Mouse (Mus musculus) heart, adult 2 months (tissue): Measurements from ENCODE around the gene 9330161L09Rik. TPM values are rescaled to one million over a fixed set of nuclear protein-coding genes. Genes with fewer than 3 reads are reported as not detected.
A peak's percentile ranks its signal among the peaks of the same experiment; 100 is the strongest.
"Not testable (repeated sequence)": the region's sequence is repeated elsewhere in the genome, so short reads cannot be mapped to it uniquely, and the experiment has no call there.

Experiments
- DNase-seq, 2 experiments: peaks; one replicate each; pipeline ENCODE4 v3.0.0; 2021
- H3K27ac ChIP-seq: fragments of 200-600 bp; 2 replicates; pipeline ENCODE4 v1.8.1; 2022
- H3K27me3 ChIP-seq: fragments of 200-500 bp; 2 replicates; pipeline ENCODE4 v1.6.1; 2012; ENCODE audit warnings: mild to moderate bottlenecking, low read length, inconsistent platforms, mixed read lengths; ENCODE audit not compliant: control insufficient read depth, insufficient read depth
- H3K36me3 ChIP-seq: fragments of 200-500 bp; 2 replicates; pipeline ENCODE4 v1.6.1; 2012; ENCODE audit warnings: low read length, inconsistent platforms; ENCODE audit not compliant: control insufficient read depth, insufficient read depth
- H3K4me1 ChIP-seq: fragments of 200-500 bp; 2 replicates; pipeline ENCODE4 v1.6.1; 2011; ENCODE audit warnings: low read length; ENCODE audit not compliant: control insufficient read depth, insufficient read depth
- H3K4me3 ChIP-seq: fragments of 200-600 bp; 2 replicates; pipeline ENCODE4 v1.8.1; 2022
- H3K79me2 ChIP-seq: fragments of 200-500 bp; replicated peaks from 2 replicates; pipeline ENCODE4 v1.6.1; 2012; ENCODE audit warnings: mild to moderate bottlenecking, inconsistent platforms, low read length, moderate library complexity, mixed read lengths; ENCODE audit not compliant: control insufficient read depth, insufficient read depth
- H3K9ac ChIP-seq: fragments of 200-500 bp; 2 replicates; pipeline ENCODE4 v1.6.1; 2012; ENCODE audit warnings: low read depth, mild to moderate bottlenecking, control low read depth, inconsistent platforms, low read length, mixed read lengths
- CTCF ChIP-seq: fragments of 200-600 bp; IDR thresholded peaks from 2 replicates; pipeline ENCODE4 v1.8.1; 2022; ENCODE audit warnings: antibody characterized with exemption, mild to moderate bottlenecking, moderate library complexity
- EP300 ChIP-seq: fragments of 200-500 bp; IDR thresholded peaks from 2 replicates; pipeline ENCODE4 v1.6.1; 2011; ENCODE audit warnings: low read depth, low read length, control low read depth; ENCODE audit not compliant: insufficient read depth
- POLR2A ChIP-seq: fragments of 200-500 bp; IDR thresholded peaks from 2 replicates; pipeline ENCODE4 v1.6.1; 2011; ENCODE audit warnings: mild to moderate bottlenecking, low read depth, low read length, control low read depth; ENCODE audit not compliant: insufficient read depth
- WGBS: fragments of 180-500 bp; shearing (Covaris S2); methylation state at CpG from one replicate; pipeline ENCODE4 v1.1.7; 2018; 5-methylcytosine and 5-hydroxymethylcytosine counted together
- intact Hi-C: fragments of 180-260 bp; cut with DNase I; formaldehyde crosslinking; loops from one replicate; pipeline ENCODE4 v1.15.1; 2025
- long read RNA-seq: library from polyadenylated mRNA; stranded (forward); transcript quantifications from one replicate; pipeline ENCODE4 v2.0.0, GENCODE M21; 2021
- polyA plus RNA-seq: library from polyadenylated mRNA; depleted of rRNA; stranded (reverse); fragments of >200 nt; gene quantifications from 2 replicates; pipeline ENCODE4 v1.2.3, GENCODE M21; 2012; rRNA removed
- total RNA-seq, 2 experiments: library from RNA; stranded (reverse); gene quantifications; 2 replicates each; pipeline ENCODE4 v1.2.3; 2021

The 9330161L09Rik gene
- total RNA-seq: 1 to 10 TPM; 1.4 to 1.6 TPM
- 0.61 and 1.00 TPM in 2 replicates for polyA plus RNA-seq
- long read RNA-seq: 0 reads

DNA sequence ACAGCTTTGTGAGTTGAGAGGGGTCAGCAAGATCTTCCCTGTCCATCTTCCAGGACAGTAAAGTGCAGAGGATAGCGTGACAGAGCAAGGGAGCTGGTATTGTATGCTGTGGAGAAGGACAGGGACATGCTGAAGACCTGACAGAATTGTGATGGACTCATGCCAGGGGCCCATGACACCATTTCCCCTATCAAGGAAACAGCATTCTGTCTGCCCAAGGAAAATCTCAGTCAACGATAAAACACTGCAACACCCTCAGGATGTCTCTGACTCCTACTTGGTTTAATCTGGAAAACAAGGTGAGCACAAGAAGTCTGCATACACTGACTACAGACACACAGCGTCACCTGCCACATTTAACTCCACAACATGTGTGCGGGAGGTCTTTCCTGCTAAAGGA, at the start of gene 9330161L09Rik:
Gene 9330161L09Rik (minus strand): TSS at position 101 of the 400 bp plus-strand sequence.
- Histone ChIP-seq H3K36me3 (no peaks in the 10 kb centered on the region), H3K4me3 (no peak within 1 kb of the TSS), H3K79me2 (no peaks in the 10 kb centered on the region), H3K27me3 (no peaks in the 10 kb centered on the region), H3K9ac (no peak within 1 kb of the TSS), H3K27ac (no peak within 1 kb of the TSS), H3K4me1 (no peaks in the 10 kb centered on the region)
- intact Hi-C loops: no loop called here
- no peak for DNase-seq
- WGBS: 70% methylated on average over 4 of the region's 4 CpGs
- no peak for TF ChIP-seq POLR2A
- TF ChIP-seq CTCF: no peak
- TF ChIP-seq EP300: no peak

GRCm38 (mm10) chr12:103457140-103457539, 49.5 kb upstream of the 9330161L09Rik start, which contains the start of gene Ifi27l2b:
TSS of gene Ifi27l2b (minus strand) at chr12:103457223.
- TF ChIP-seq POLR2A (no peak), CTCF (no peak), EP300 (no peak)
- DNase-seq: no peak
- Histone ChIP-seq H3K79me2 (no peaks in the 10 kb centered on the region), H3K36me3 (no peaks in the 10 kb centered on the region), H3K27me3 (no peaks in the 10 kb centered on the region), H3K27ac (no peak within 1 kb of the TSS), H3K4me3 (no peak within 1 kb of the TSS), H3K9ac (no peak within 1 kb of the TSS), H3K4me1 (no peaks in the 10 kb centered on the region)
- WGBS: 36% methylated on average over 3 of the region's 3 CpGs
- intact Hi-C loops: no loop called here

DNA sequence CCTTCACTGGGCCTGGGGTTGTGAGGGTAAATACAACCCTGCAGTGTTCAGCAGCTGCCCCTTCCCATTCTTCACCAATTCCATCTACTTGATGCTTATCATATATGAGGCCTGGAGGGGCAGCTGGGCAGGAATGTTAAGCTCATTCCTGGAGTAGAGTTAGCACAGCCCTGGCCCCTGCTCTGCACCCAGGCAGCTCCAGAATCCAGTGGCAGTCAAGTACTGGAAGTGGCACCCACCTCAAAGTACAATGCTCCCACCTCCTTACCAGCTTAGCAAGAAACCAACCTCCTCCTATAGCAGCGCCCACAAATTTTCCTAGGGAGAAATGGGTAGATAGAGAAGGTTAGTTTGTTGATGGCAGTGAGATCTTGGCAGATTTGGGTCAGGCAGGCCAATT, 49.1 kb upstream of the 9330161L09Rik start:
- H3K79me2 ChIP-seq, H3K4me3 ChIP-seq, H3K9ac ChIP-seq, intact Hi-C loops, DNase-seq, H3K27me3 ChIP-seq, H3K27ac ChIP-seq, H3K36me3 ChIP-seq, H3K4me1 ChIP-seq: not testable (repeated sequence)
- no CpG with 5 or more reads among the region's 1 CpGs for WGBS

- DNase-seq: no peak
- H3K27ac ChIP-seq: no peak overlapping the region
- no peak for TF ChIP-seq EP300
- TF ChIP-seq CTCF: no peak
- no peak for TF ChIP-seq POLR2A
- no peaks in the 10 kb centered on the region for H3K27me3 ChIP-seq
- H3K9ac ChIP-seq: no peak overlapping the region
- intact Hi-C loops: no loop called here
- H3K4me3 ChIP-seq: no peak overlapping the region
- H3K79me2 ChIP-seq: no peaks in the 10 kb centered on the region
- no peaks in the 10 kb centered on the region for H3K4me1 ChIP-seq
- no peaks in the 10 kb centered on the region for H3K36me3 ChIP-seq
These were observed 45.7 kb upstream of the 9330161L09Rik start for GRCm38 (mm10) chr12:103453361-103453760.

DNA sequence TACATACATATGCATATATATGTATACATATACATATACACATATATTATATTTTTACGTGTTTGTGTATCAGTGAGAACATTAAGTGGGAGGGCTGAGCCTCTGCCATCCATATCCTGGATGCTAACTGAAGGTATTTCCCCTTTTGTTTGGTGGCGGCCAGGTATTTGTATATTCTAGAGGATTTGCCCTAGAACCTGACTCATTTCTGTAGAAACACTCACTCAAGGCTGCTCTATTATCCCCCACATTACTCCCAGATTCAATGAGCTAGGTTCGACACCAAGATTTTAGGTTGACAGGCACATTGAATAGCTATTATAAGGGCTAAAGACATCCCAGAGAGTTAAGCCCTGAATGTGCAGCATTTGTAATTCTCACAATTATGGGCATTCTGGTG, 37.4 kb upstream of the 9330161L09Rik start:
- Histone ChIP-seq H3K27ac (no peak overlapping the region), H3K79me2 (no peaks in the 10 kb centered on the region), H3K36me3 (no peaks in the 10 kb centered on the region; the same call in 1 of the 2 replicates), H3K9ac (no peak overlapping the region), H3K4me3 (no peak overlapping the region), H3K4me1 (no peaks in the 10 kb centered on the region; the same call in 1 of the 2 replicates), H3K27me3 (no peaks in the 10 kb centered on the region)
- DNase-seq: no peak
- intact Hi-C loops: no loop called here
- WGBS: 82% methylated on average over 3 of the region's 3 CpGs
- TF ChIP-seq POLR2A: no peak
- no peak for TF ChIP-seq EP300
- TF ChIP-seq CTCF: no peak

- H3K36me3 ChIP-seq, H3K4me3 ChIP-seq, H3K79me2 ChIP-seq, intact Hi-C loops, H3K4me1 ChIP-seq, H3K27me3 ChIP-seq, H3K9ac ChIP-seq: not testable (repeated sequence)
- DNase-seq: peak; percentile 27 to 35
- 35% methylated on average over 5 of the region's 7 CpGs for WGBS
- 0 out of 2 replicates have a peak, but pooled peaks have one; percentile 31 for TF ChIP-seq POLR2A
- peak overlapping the region; percentile 43 for H3K27ac ChIP-seq
These were observed 36.6 kb upstream of the 9330161L09Rik start for GRCm38 (mm10) chr12:103444261-103444660.

- Histone ChIP-seq H3K27me3 (no peaks in the 10 kb centered on the region), H3K36me3 (no peaks in the 10 kb centered on the region; the same call in 1 of the 2 replicates), H3K79me2 (no peaks in the 10 kb centered on the region), H3K4me1 (no peaks in the 10 kb centered on the region; the same call in 1 of the 2 replicates), H3K4me3 (peak within 1 kb of the TSS; percentile 24), H3K27ac (peak within 1 kb of the TSS; percentile 43), H3K9ac (peak within 1 kb of the TSS; percentile 75)
- 49% methylated on average over 3 of the region's 3 CpGs for WGBS
- intact Hi-C loops: no loop called here
- TF ChIP-seq POLR2A (peak; percentile 79), CTCF (no peak)
- peak; percentile 46 to 61 for DNase-seq
These were observed 35.9 kb upstream of the 9330161L09Rik start, which contains the start of gene Ifi27l2a for GRCm38 (mm10) chr12:103443524-103443923. TSS of gene Ifi27l2a (minus strand) at chr12:103443680.
